Mouse (Mus musculus): Measurements from ENCODE around the gene Utrn. TPM values are rescaled to one million over a fixed set of nuclear protein-coding genes. Genes with fewer than 3 reads are reported as not detected.

Gene Utrn
- total RNA-seq (2014; rRNA removed) (24.6 and 25.8 TPM in 2 replicates), polyA plus RNA-seq (2015; fragmentation: Nextera tagmentation; extraction: Ambion mirVana) (25.0 and 27.3 TPM in 2 replicates)

DNA sequence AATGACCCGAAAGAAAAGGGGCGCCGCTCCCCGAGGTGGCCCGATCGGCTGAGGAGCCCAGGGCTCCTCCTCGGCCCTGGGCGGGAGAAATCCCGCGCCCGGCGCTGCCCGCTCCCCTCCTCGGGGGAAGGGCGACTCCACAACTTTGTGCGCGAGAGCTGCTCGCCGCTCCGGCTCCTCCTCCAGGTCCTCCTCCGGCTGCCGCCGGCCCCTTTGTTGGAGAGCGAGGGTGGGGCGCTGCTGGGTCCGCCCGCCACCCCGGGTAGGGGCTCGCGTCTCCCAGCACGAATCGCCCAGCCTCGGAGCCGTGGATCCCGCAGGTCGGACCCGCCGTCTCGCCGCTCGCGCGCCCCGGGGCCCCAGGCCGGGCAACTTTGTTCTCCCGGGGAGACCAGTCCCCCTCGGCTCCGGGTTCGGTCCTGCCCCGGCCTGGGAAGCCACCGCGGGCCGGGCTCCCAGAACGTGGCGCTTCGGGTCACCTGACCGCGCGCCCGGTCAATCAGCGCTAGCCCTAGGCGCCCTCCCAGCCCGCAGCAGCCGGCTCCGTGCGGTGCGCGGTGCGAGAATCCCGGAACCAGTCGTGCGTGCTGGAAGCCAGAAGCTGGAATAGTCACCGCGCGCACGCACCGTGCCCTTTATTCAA is at the start of gene Utrn:
Gene Utrn (minus strand): TSS at position 337 of the 643 bp plus-strand sequence.
- peak within 1 kb of the TSS; percentile 96 for H3K4me2 ChIP-seq (ENCODE audit: low read depth, low read length)
- H3K9ac ChIP-seq (replicated peaks; ENCODE audit: low read length): peak within 1 kb of the TSS; percentile 71
- H3K27ac ChIP-seq: peak within 1 kb of the TSS; percentile 73
- DNase-seq (ENCODE audit: low spot score) (peak; percentile 81), ATAC-seq (peak; percentile 91)
- no peaks in the 10 kb centered on the region for H3K36me3 ChIP-seq (ENCODE audit: insufficient read depth, low read length)
- peak within 1 kb of the TSS; percentile 85 for H3K4me3 ChIP-seq (ENCODE audit: low read length)
- H3K27me3 ChIP-seq (ENCODE audit: insufficient read depth, low read length): no peaks in the 10 kb centered on the region
- peaks cover 7% of the 10 kb centered on the region; the same call in 1 of the 2 replicates for H3K4me1 ChIP-seq (ENCODE audit: insufficient read depth, low read length)
- H3K9me3 ChIP-seq (ENCODE audit: low read length): no peaks in the 10 kb centered on the region
- no peak for TF ChIP-seq CTCF (IDR thresholded peaks at IDR 0.05; ENCODE audit: low read depth)
- under 1% methylated on average over 60 of the region's 77 CpGs for WGBS

DNA sequence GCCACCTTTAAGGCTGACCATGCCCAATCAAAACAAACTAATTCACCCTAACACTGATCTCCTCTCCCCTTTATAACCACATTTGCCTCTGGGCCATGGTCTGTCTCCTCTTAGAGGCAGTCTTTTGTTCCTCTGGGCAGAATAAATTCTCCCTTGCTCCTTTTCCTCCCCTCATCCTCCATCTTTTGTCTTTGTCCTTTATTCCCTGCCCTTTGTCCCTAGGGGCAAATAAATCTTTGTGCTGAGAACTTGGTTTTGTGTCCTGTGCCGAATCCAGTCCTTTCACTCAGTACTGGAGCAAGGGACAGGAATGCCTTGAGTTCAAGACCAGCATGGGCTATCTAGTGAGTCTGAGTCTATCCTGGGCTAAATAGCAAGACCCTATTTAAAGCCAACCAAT is 48.5 kb upstream of the Utrn start:
- H3K4me1 ChIP-seq (ENCODE audit: insufficient read depth, low read length): no peaks in the 10 kb centered on the region
- DNase-seq (ENCODE audit: low spot score) (no peak), ATAC-seq (no peak)
- no peaks in the 10 kb centered on the region for H3K9me3 ChIP-seq (ENCODE audit: low read length)
- H3K36me3 ChIP-seq (ENCODE audit: insufficient read depth, low read length): no peaks in the 10 kb centered on the region
- no peak for TF ChIP-seq CTCF (IDR thresholded peaks at IDR 0.05; ENCODE audit: low read depth)
- H3K4me3 ChIP-seq (ENCODE audit: low read length): no peak overlapping the region
- H3K27ac ChIP-seq: no peak overlapping the region
- no peaks in the 10 kb centered on the region for H3K27me3 ChIP-seq (ENCODE audit: insufficient read depth, low read length)
- no peak overlapping the region for H3K9ac ChIP-seq (replicated peaks; ENCODE audit: low read length)
- H3K4me2 ChIP-seq (ENCODE audit: low read depth, low read length): no peak overlapping the region
- 26% methylated on average over 1 of the region's 1 CpGs for WGBS

GRCm38 (mm10) chr10:12916376-12916775 is 47.2 kb upstream of the Utrn start:
- no peaks in the 10 kb centered on the region for H3K9me3 ChIP-seq (ENCODE audit: low read length)
- TF ChIP-seq CTCF (IDR thresholded peaks at IDR 0.05; ENCODE audit: low read depth): no peak
- no peak overlapping the region for H3K4me3 ChIP-seq (ENCODE audit: low read length)
- H3K27ac ChIP-seq: no peak overlapping the region
- H3K4me2 ChIP-seq (ENCODE audit: low read depth, low read length): no peak overlapping the region
- no peak for DNase-seq (ENCODE audit: low spot score)
- ATAC-seq: no peak
- no peaks in the 10 kb centered on the region for H3K4me1 ChIP-seq (ENCODE audit: insufficient read depth, low read length)
- 92% methylated on average over 6 of the region's 6 CpGs for WGBS
- no peaks in the 10 kb centered on the region for H3K27me3 ChIP-seq (ENCODE audit: insufficient read depth, low read length)
- no peak overlapping the region for H3K9ac ChIP-seq (replicated peaks; ENCODE audit: low read length)
- no peaks in the 10 kb centered on the region for H3K36me3 ChIP-seq (ENCODE audit: insufficient read depth, low read length)

DNA sequence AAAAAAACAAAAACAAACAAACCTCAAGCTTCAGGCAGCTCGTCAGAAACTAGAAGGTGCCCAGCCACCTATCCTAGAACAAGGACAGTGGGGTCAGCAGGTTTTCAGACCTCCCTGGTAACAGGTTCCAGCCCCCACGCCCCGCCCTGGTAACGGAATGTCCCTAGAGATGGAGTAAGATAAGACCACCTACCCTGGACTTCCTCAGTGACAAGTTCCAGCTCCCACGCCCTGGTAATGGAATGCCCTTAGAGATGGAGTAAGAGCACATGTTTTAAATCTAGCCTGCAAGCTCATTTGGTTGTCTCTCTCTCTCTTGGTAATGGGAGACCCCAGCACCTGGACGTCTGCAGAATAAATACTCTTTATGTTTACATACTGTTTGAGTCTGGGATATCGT is 46.7 kb upstream of the Utrn start:
- Histone ChIP-seq H3K36me3 (ENCODE audit: insufficient read depth, low read length) (no peaks in the 10 kb centered on the region), H3K9ac (replicated peaks; ENCODE audit: low read length) (no peak overlapping the region), H3K27me3 (ENCODE audit: insufficient read depth, low read length) (no peaks in the 10 kb centered on the region), H3K27ac (no peak overlapping the region), H3K4me1 (ENCODE audit: insufficient read depth, low read length) (no peaks in the 10 kb centered on the region), H3K9me3 (ENCODE audit: low read length) (no peaks in the 10 kb centered on the region), H3K4me2 (ENCODE audit: low read depth, low read length) (no peak overlapping the region), H3K4me3 (ENCODE audit: low read length) (no peak overlapping the region)
- ATAC-seq (no peak), DNase-seq (ENCODE audit: low spot score) (no peak)
- 82% methylated on average over 7 of the region's 7 CpGs for WGBS
- TF ChIP-seq CTCF (IDR thresholded peaks at IDR 0.05; ENCODE audit: low read depth): no peak

GRCm38 (mm10) chr10:12914203-12914602 is 45.0 kb upstream of the Utrn start:
- no peak overlapping the region for H3K9ac ChIP-seq (replicated peaks; ENCODE audit: low read length)
- no peak overlapping the region for H3K4me2 ChIP-seq (ENCODE audit: low read depth, low read length)
- no peak for TF ChIP-seq CTCF (IDR thresholded peaks at IDR 0.05; ENCODE audit: low read depth)
- no peak overlapping the region for H3K4me3 ChIP-seq (ENCODE audit: low read length)
- no peaks in the 10 kb centered on the region for H3K27me3 ChIP-seq (ENCODE audit: insufficient read depth, low read length)
- H3K4me1 ChIP-seq (ENCODE audit: insufficient read depth, low read length): no peaks in the 10 kb centered on the region
- no peak for DNase-seq (ENCODE audit: low spot score)
- ATAC-seq: no peak
- H3K27ac ChIP-seq: no peak overlapping the region
- H3K36me3 ChIP-seq (ENCODE audit: insufficient read depth, low read length): no peaks in the 10 kb centered on the region
- 100% methylated on average over 1 of the region's 1 CpGs for WGBS
- no peaks in the 10 kb centered on the region for H3K9me3 ChIP-seq (ENCODE audit: low read length)

GRCm38 (mm10) chr10:12911981-12912530 is 42.9 kb upstream of the Utrn start:
- Histone ChIP-seq H3K4me1 (ENCODE audit: insufficient read depth, low read length) (no peaks in the 10 kb centered on the region), H3K9ac (replicated peaks; ENCODE audit: low read length) (no peak overlapping the region), H3K4me2 (ENCODE audit: low read depth, low read length) (peak overlapping the region; percentile 35), H3K4me3 (ENCODE audit: low read length) (0 out of 2 replicates have a peak overlapping the region, but pooled peaks have one; percentile 6), H3K36me3 (ENCODE audit: insufficient read depth, low read length) (no peaks in the 10 kb centered on the region), H3K9me3 (ENCODE audit: low read length) (no peaks in the 10 kb centered on the region), H3K27me3 (ENCODE audit: insufficient read depth, low read length) (no peaks in the 10 kb centered on the region), H3K27ac (peak overlapping the region; percentile 62; the same call in 1 of the 2 replicates)
- 50% methylated on average over 11 of the region's 11 CpGs for WGBS
- ATAC-seq (peak; percentile 92), DNase-seq (ENCODE audit: low spot score) (peak; percentile 54)
- TF ChIP-seq CTCF (IDR thresholded peaks at IDR 0.05; ENCODE audit: low read depth): no peak

- H3K36me3 ChIP-seq (ENCODE audit: insufficient read depth, low read length): no peaks in the 10 kb centered on the region
- H3K4me1 ChIP-seq (ENCODE audit: insufficient read depth, low read length): no peaks in the 10 kb centered on the region
- peak overlapping the region; percentile 35 for H3K4me2 ChIP-seq (ENCODE audit: low read depth, low read length)
- peak; percentile 16 for DNase-seq (ENCODE audit: low spot score)
- no peaks in the 10 kb centered on the region for H3K27me3 ChIP-seq (ENCODE audit: insufficient read depth, low read length)
- no peak overlapping the region for H3K4me3 ChIP-seq (ENCODE audit: low read length)
- H3K9me3 ChIP-seq (ENCODE audit: low read length): no peaks in the 10 kb centered on the region
- H3K9ac ChIP-seq (replicated peaks; ENCODE audit: low read length): no peak overlapping the region
- TF ChIP-seq CTCF (IDR thresholded peaks at IDR 0.05; ENCODE audit: low read depth): no peak
- WGBS: 77% methylated on average over 13 of the region's 13 CpGs
- peak; percentile 48; the same call in 1 of the 2 replicates for ATAC-seq
- peak overlapping the region; percentile 62 for H3K27ac ChIP-seq
Observed at GRCm38 (mm10) chr10:12911451-12911850, 42.3 kb upstream of the Utrn start.
